15 mouse cellular contexts compared by ENCODE assay signal in genomic region chr11:115906116-115906515, GRCm38 (mm10). TPM values are rescaled to one million over a fixed set of nuclear protein-coding genes. Genes with fewer than 3 reads are reported as not detected.
DNase-seq lines count a peak whose midpoint lies in the region; ATAC-seq and TF ChIP-seq lines count a peak whose summit lies in the region.
"Had no signal": no experiment of that assay in that cellular context is flagged by ENCODE, and none has a peak within 500 bp of the region (broad histone marks: within the 10 kb centered on the region; RNA-seq: fewer than 3 reads in every experiment).

No protein-coding gene starts in this region.

- no peaks in the 10 kb centered on the region for H3K79me2 ChIP-seq in myocyte (ENCODE audit: control insufficient read depth, insufficient read depth)

- no peaks in the 10 kb centered on the region for H3K9me3 ChIP-seq in heart, embryonic 13.5 days
- no peaks in the 10 kb centered on the region for H3K9me3 ChIP-seq in midbrain, embryonic 10.5 days (replicated peaks)
- no peaks in the 10 kb centered on the region for H3K9me3 ChIP-seq in midbrain, embryonic 15.5 days
- no peaks in the 10 kb centered on the region for H3K9me3 ChIP-seq in kidney, embryonic 16.5 days (ENCODE audit: low read length)
- H3K9me3 ChIP-seq in forebrain, embryonic 15.5 days = no peaks in the 10 kb centered on the region
- H3K9me3 ChIP-seq: hindbrain, embryonic 15.5 days; midbrain, embryonic 12.5 days had no signal

- no peak overlapping the region for H3ac ChIP-seq in myocyte (ENCODE audit: control insufficient read depth, insufficient read length)

- H3K36me3 ChIP-seq in heart, embryonic 13.5 days = peaks cover 39% of the 10 kb centered on the region
- peaks cover 21% of the 10 kb centered on the region for H3K36me3 ChIP-seq in midbrain, embryonic 10.5 days
- H3K36me3 ChIP-seq in midbrain, embryonic 15.5 days (replicated peaks) = no peaks in the 10 kb centered on the region
- peaks cover 6% of the 10 kb centered on the region; the same call in 1 of the 2 replicates for H3K36me3 ChIP-seq in kidney, embryonic 16.5 days (ENCODE audit: insufficient read depth, low read length)
- no peaks in the 10 kb centered on the region for H3K36me3 ChIP-seq in myocyte (ENCODE audit: control insufficient read depth, insufficient read depth)
- peaks cover 6% of the 10 kb centered on the region; the same call in 1 of the 2 replicates for H3K36me3 ChIP-seq in forebrain, embryonic 15.5 days
- H3K36me3 ChIP-seq: midbrain, embryonic 12.5 days had no signal

- no peak for ATAC-seq in heart, embryonic 13.5 days (ENCODE audit: extremely low read depth, insufficient number of reproducible peaks, low FRiP score, low TSS enrichment)
- ATAC-seq in midbrain, embryonic 15.5 days (replicated peaks) = no peak
- no peak for ATAC-seq in kidney, embryonic 16.5 days (ENCODE audit: low FRiP score, low TSS enrichment)
- no peak for ATAC-seq in forebrain, embryonic 15.5 days (replicated peaks)
- ATAC-seq: forebrain, postnatal 0 days had no signal

- TF ChIP-seq POLR2A in myocyte (IDR thresholded peaks at IDR 0.05; ENCODE audit: insufficient read length, low read depth) = no peak

- no peak overlapping the region for H3K4me3 ChIP-seq in heart, embryonic 13.5 days
- no peak overlapping the region for H3K4me3 ChIP-seq in midbrain, embryonic 10.5 days
- no peak overlapping the region for H3K4me3 ChIP-seq in midbrain, embryonic 15.5 days
- no peak overlapping the region for H3K4me3 ChIP-seq in kidney, embryonic 16.5 days (ENCODE audit: low read length)
- H3K4me3 ChIP-seq in myocyte = no peak overlapping the region
- H3K4me3 ChIP-seq in forebrain, embryonic 15.5 days = no peak overlapping the region
- H3K4me3 ChIP-seq: hindbrain, embryonic 15.5 days; left cerebral cortex, adult 2 months; midbrain, embryonic 12.5 days had no signal

- peaks cover 57% of the 10 kb centered on the region for H3K4me1 ChIP-seq in heart, embryonic 13.5 days
- H3K4me1 ChIP-seq in midbrain, embryonic 10.5 days = peaks cover 52% of the 10 kb centered on the region
- no peaks in the 10 kb centered on the region for H3K4me1 ChIP-seq in midbrain, embryonic 15.5 days
- peaks cover 51% of the 10 kb centered on the region for H3K4me1 ChIP-seq in kidney, embryonic 16.5 days (ENCODE audit: insufficient read depth, low read length)
- H3K4me1 ChIP-seq in forebrain, embryonic 15.5 days = no peaks in the 10 kb centered on the region

- H3K27ac ChIP-seq in heart, embryonic 13.5 days (replicated peaks) = peak overlapping the region; percentile 99; the same call in 1 of the 2 replicates
- H3K27ac ChIP-seq in midbrain, embryonic 10.5 days (replicated peaks) = peak overlapping the region; percentile 74
- H3K27ac ChIP-seq in midbrain, embryonic 15.5 days = no peak overlapping the region
- peak overlapping the region; percentile 93 for H3K27ac ChIP-seq in kidney, embryonic 16.5 days (ENCODE audit: low read length)
- no peak overlapping the region for H3K27ac ChIP-seq in forebrain, embryonic 15.5 days (replicated peaks)
- H3K27ac ChIP-seq: hindbrain, embryonic 15.5 days; left cerebral cortex, adult 2 months had no signal

- no peaks in the 10 kb centered on the region for H3K27me3 ChIP-seq in heart, embryonic 13.5 days (replicated peaks)
- H3K27me3 ChIP-seq in midbrain, embryonic 10.5 days (ENCODE audit: low read depth, poor library complexity, severe bottlenecking) = no peaks in the 10 kb centered on the region
- no peaks in the 10 kb centered on the region for H3K27me3 ChIP-seq in midbrain, embryonic 15.5 days (replicated peaks)
- no peaks in the 10 kb centered on the region for H3K27me3 ChIP-seq in kidney, embryonic 16.5 days (ENCODE audit: insufficient read depth, low read length)
- H3K27me3 ChIP-seq in myocyte (ENCODE audit: control insufficient read depth, insufficient read depth, insufficient read length) = no peaks in the 10 kb centered on the region
- H3K27me3 ChIP-seq in forebrain, embryonic 15.5 days = no peaks in the 10 kb centered on the region
- H3K27me3 ChIP-seq: hindbrain, embryonic 15.5 days; midbrain, embryonic 12.5 days had no signal

- 68% methylated on average over 3 of the region's 3 CpGs for WGBS in heart, embryonic 13.5 days
- 74% methylated on average over 3 of the region's 3 CpGs for WGBS in midbrain, embryonic 10.5 days
- WGBS in midbrain, embryonic 15.5 days = 75% methylated on average over 3 of the region's 3 CpGs
- 70% methylated on average over 3 of the region's 3 CpGs for WGBS in kidney, embryonic 16.5 days
- 70% methylated on average over 3 of the region's 3 CpGs for WGBS in forebrain, embryonic 15.5 days

- H3K4me2 ChIP-seq in heart, embryonic 13.5 days = no peak overlapping the region
- H3K4me2 ChIP-seq in midbrain, embryonic 15.5 days = no peak overlapping the region
- no peak overlapping the region for H3K4me2 ChIP-seq in kidney, embryonic 16.5 days (replicated peaks; ENCODE audit: low read depth, low read length)
- H3K4me2 ChIP-seq in myocyte (ENCODE audit: low read depth) = no peak overlapping the region
- no peak overlapping the region for H3K4me2 ChIP-seq in forebrain, embryonic 15.5 days (replicated peaks)
- H3K4me2 ChIP-seq: hindbrain, embryonic 15.5 days; midbrain, embryonic 12.5 days had no signal

- DNase-seq in heart, adult 11 months = no peak
- no peak for DNase-seq in midbrain, embryonic 10.5 days (ENCODE audit: low spot score)
- DNase-seq in cerebellum, adult 11-12 months = no peak
- DNase-seq: cerebellum, adult 9-11 months; forebrain, postnatal 0 days; gastrocnemius, postnatal 36 days; lung, adult 2 months had no signal

- H3K9ac ChIP-seq in heart, embryonic 13.5 days = peak overlapping the region; percentile 65
- no peak overlapping the region for H3K9ac ChIP-seq in midbrain, embryonic 15.5 days
- 0 out of 2 replicates have a peak overlapping the region, but pooled peaks have one; percentile 45 for H3K9ac ChIP-seq in kidney, embryonic 16.5 days (replicated peaks; ENCODE audit: low read length)
- no peak overlapping the region for H3K9ac ChIP-seq in forebrain, embryonic 15.5 days (replicated peaks)
- H3K9ac ChIP-seq: forebrain, postnatal 0 days; hindbrain, embryonic 15.5 days; midbrain, embryonic 12.5 days had no signal

TF ChIP-seq in myocyte, 11 proteins besides CTCF, POLR2A, EP300 and RAD21:
- TF ChIP-seq POLR2AphosphoS2 (IDR thresholded peaks at IDR 0.05; ENCODE audit: insufficient read length, low read depth) (peak; percentile 9), CEBPB (IDR thresholded peaks at IDR 0.05; ENCODE audit: insufficient read depth, poor library complexity, severe bottlenecking) (no peak)

RNA-seq across cellular contexts. Expression of gene Smim6, which starts 5.7 kb away (rescaled TPM):
- 1.4 TPM in 2 replicates for polyA plus RNA-seq in heart, embryonic 13.5 days (2015; fragmentation: Nextera tagmentation; extraction: Ambion mirVana)
- polyA plus RNA-seq in midbrain, embryonic 10.5 days (2016; fragmentation: Nextera tagmentation; extraction: Ambion mirVana) = 1.00 and 1.3 TPM in 2 replicates
- polyA plus RNA-seq in midbrain, embryonic 15.5 days (2015; fragmentation: Nextera tagmentation; extraction: Ambion mirVana) = 1.0 and 1.1 TPM in 2 replicates
- polyA plus RNA-seq in kidney, embryonic 16.5 days (2015; fragmentation: Nextera tagmentation; extraction: Ambion mirVana) = 11.8 and 12.8 TPM in 2 replicates
- polyA plus RNA-seq in myocyte (2012; fragmentation: generic; extraction: Trizol) = 7.8 TPM
- polyA plus RNA-seq in forebrain, embryonic 15.5 days (2015; fragmentation: Nextera tagmentation; extraction: Ambion mirVana) = 0.94 and 1.1 TPM in 2 replicates

RNA-seq across cellular contexts. Expression of gene Smim5, which starts 6.3 kb away (rescaled TPM):
- polyA plus RNA-seq in heart, embryonic 13.5 days (2015; fragmentation: Nextera tagmentation; extraction: Ambion mirVana) = 20.0 and 24.2 TPM in 2 replicates
- polyA plus RNA-seq in midbrain, embryonic 10.5 days (2016; fragmentation: Nextera tagmentation; extraction: Ambion mirVana) = 1.0 and 1.6 TPM in 2 replicates
- 1.2 and 1.4 TPM in 2 replicates for polyA plus RNA-seq in midbrain, embryonic 15.5 days (2015; fragmentation: Nextera tagmentation; extraction: Ambion mirVana)
- 4.7 and 5.0 TPM in 2 replicates for polyA plus RNA-seq in kidney, embryonic 16.5 days (2015; fragmentation: Nextera tagmentation; extraction: Ambion mirVana)
- polyA plus RNA-seq in myocyte (2012; fragmentation: generic; extraction: Trizol) = 49.4 TPM
- polyA plus RNA-seq in forebrain, embryonic 15.5 days (2015; fragmentation: Nextera tagmentation; extraction: Ambion mirVana) = 1.2 and 2.5 TPM in 2 replicates

RNA-seq across cellular contexts. Expression of gene Sap30bp, which starts 27.0 kb away (rescaled TPM):
- polyA plus RNA-seq in heart, embryonic 13.5 days (2015; fragmentation: Nextera tagmentation; extraction: Ambion mirVana) = 23.3 and 24.8 TPM in 2 replicates
- 51.9 and 52.1 TPM in 2 replicates for polyA plus RNA-seq in midbrain, embryonic 10.5 days (2016; fragmentation: Nextera tagmentation; extraction: Ambion mirVana)
- polyA plus RNA-seq in midbrain, embryonic 15.5 days (2015; fragmentation: Nextera tagmentation; extraction: Ambion mirVana) = 52.1 and 53.1 TPM in 2 replicates
- 35.9 and 38.9 TPM in 2 replicates for polyA plus RNA-seq in kidney, embryonic 16.5 days (2015; fragmentation: Nextera tagmentation; extraction: Ambion mirVana)
- polyA plus RNA-seq in myocyte (2012; fragmentation: generic; extraction: Trizol) = 84.9 TPM
- 53.3 and 53.6 TPM in 2 replicates for polyA plus RNA-seq in forebrain, embryonic 15.5 days (2015; fragmentation: Nextera tagmentation; extraction: Ambion mirVana)

RNA-seq across cellular contexts. Expression of gene Recql5, which starts 27.2 kb away (rescaled TPM):
- 11.6 and 12.7 TPM in 2 replicates for polyA plus RNA-seq in heart, embryonic 13.5 days (2015; fragmentation: Nextera tagmentation; extraction: Ambion mirVana)
- polyA plus RNA-seq in midbrain, embryonic 10.5 days (2016; fragmentation: Nextera tagmentation; extraction: Ambion mirVana) = 30.6 and 31.8 TPM in 2 replicates
- 22.4 and 25.7 TPM in 2 replicates for polyA plus RNA-seq in midbrain, embryonic 15.5 days (2015; fragmentation: Nextera tagmentation; extraction: Ambion mirVana)
- 25.3 and 26.9 TPM in 2 replicates for polyA plus RNA-seq in kidney, embryonic 16.5 days (2015; fragmentation: Nextera tagmentation; extraction: Ambion mirVana)
- polyA plus RNA-seq in myocyte (2012; fragmentation: generic; extraction: Trizol) = 13.1 TPM
- 24.6 and 29.2 TPM in 2 replicates for polyA plus RNA-seq in forebrain, embryonic 15.5 days (2015; fragmentation: Nextera tagmentation; extraction: Ambion mirVana)

RNA-seq across cellular contexts. Expression of gene Myo15b, which starts 47.9 kb away (rescaled TPM):
- 0.17 and 0.27 TPM in 2 replicates for polyA plus RNA-seq in heart, embryonic 13.5 days (2015; fragmentation: Nextera tagmentation; extraction: Ambion mirVana)
- 0.12 and 0.21 TPM in 2 replicates for polyA plus RNA-seq in midbrain, embryonic 10.5 days (2016; fragmentation: Nextera tagmentation; extraction: Ambion mirVana)
- 0.03 and 0.10 TPM in 2 replicates for polyA plus RNA-seq in midbrain, embryonic 15.5 days (2015; fragmentation: Nextera tagmentation; extraction: Ambion mirVana)
- polyA plus RNA-seq in kidney, embryonic 16.5 days (2015; fragmentation: Nextera tagmentation; extraction: Ambion mirVana) = 12.6 and 14.2 TPM in 2 replicates
- polyA plus RNA-seq in myocyte (2012; fragmentation: generic; extraction: Trizol) = 0.23 TPM
- polyA plus RNA-seq in forebrain, embryonic 15.5 days (2015; fragmentation: Nextera tagmentation; extraction: Ambion mirVana) = 0.17 TPM in 1 of 2 replicates, not detected in the other

Comparison
In these comparisons a context has a peak if more than half of its experiments do, and no peak if none do; other contexts are left out.
1. H3K27ac ChIP-seq: peak in heart, embryonic 13.5 days (single experiment), midbrain, embryonic 10.5 days (single experiment) and kidney, embryonic 16.5 days (single experiment); none in midbrain, embryonic 15.5 days (single experiment) and forebrain, embryonic 15.5 days (single experiment).
2. H3K9ac ChIP-seq: peak in heart, embryonic 13.5 days (single experiment) and kidney, embryonic 16.5 days (single experiment); none in midbrain, embryonic 15.5 days (single experiment) and forebrain, embryonic 15.5 days (single experiment).